Mouse (Mus musculus) heart, postnatal 10 days (tissue): Measurements from ENCODE around the gene Afap1l2. TPM values are rescaled to one million over a fixed set of nuclear protein-coding genes. Genes with fewer than 3 reads are reported as not detected.

ENCODE experiments used
- DNase-seq, 2 experiments: peaks; one replicate each; pipeline ENCODE4 v3.0.0; 2021
- intact Hi-C: fragments of 180-260 bp; cut with DNase I; formaldehyde crosslinking; loops from one replicate; pipeline ENCODE4 v1.15.1; 2025
- total RNA-seq, 2 experiments: library from RNA; stranded (reverse); gene quantifications; 2 replicates each; pipeline ENCODE4 v1.2.3; 2021

Afap1l2 gene
- total RNA-seq, 2 experiments from 2014 or later, result 11.0 to 13.4 TPM

GRCm38 (mm10) chr19:56905395-56905794 lies 102.6 kb downstream of the Afap1l2 start:
- intact Hi-C loops, result loop anchor here (5.0 kb wide), 2 partner anchors 93 to 483 kb away; no protein-coding TSS in a partner anchor
- DNase-seq, result no peak

DNA sequence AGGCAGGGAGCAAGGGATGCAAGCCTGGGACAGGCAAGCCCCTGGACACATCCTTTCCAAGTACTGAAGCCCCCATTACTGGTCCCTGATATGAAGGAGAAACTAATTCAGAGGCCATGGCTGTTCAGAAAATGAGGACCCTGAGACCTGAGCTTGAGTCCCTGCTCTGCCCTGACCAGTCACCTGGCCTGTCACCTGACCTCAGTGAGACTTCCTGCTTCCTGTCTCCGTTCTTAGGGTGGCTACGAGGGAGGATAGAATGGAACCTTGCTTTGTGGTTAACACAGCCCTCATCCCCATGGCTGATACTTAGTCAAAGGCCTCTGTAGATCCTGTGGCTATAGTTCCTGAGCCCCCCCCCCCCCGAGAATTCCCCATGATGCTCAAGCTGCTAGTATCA lies 103.9 kb downstream of the Afap1l2 start:
- DNase-seq, result no peak
- intact Hi-C loops, result no loop called here

GRCm38 (mm10) chr19:56897654-56898053 lies 110.4 kb downstream of the Afap1l2 start:
- intact Hi-C loops, result no loop called here
- no peak for DNase-seq

GRCm38 (mm10) chr19:56893326-56893725 lies 114.7 kb downstream of the Afap1l2 start:
- DNase-seq, result no peak
- intact Hi-C loops, result no loop called here

GRCm38 (mm10) chr19:56892586-56892985 lies 115.4 kb downstream of the Afap1l2 start:
- DNase-seq, result no peak
- intact Hi-C loops, result no loop called here

DNA sequence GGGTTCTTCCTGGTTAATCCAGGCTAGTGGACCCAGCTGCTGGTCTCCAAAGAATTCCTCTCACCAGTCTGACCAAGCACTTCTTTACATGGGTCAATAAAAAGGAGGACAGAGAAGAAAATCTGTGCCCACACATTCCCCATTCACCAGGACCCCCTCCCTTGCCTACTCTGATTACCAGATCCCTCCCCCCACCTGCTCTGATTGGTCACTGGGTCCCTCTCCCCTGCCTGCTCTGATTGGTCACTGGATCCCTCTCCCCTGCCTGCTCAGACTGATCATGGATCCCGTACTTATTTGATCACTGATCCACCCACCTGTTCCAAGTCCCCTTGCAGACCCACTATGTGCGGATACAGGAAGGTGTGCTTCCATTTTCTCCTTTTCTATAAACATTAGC lies 116.6 kb downstream of the Afap1l2 start:
- intact Hi-C loops, result no loop called here

GRCm38 (mm10) chr19:56888654-56889053 lies 119.4 kb downstream of the Afap1l2 start:
- no peak for DNase-seq
- intact Hi-C loops, result no loop called here

More for the DNA sequence above, 116.6 kb downstream of the Afap1l2 start:
- DNase-seq, result no peak

- intact Hi-C loops, result no loop called here
- no peak for DNase-seq
Measured at GRCm38 (mm10) chr19:56887879-56888278, 120.1 kb downstream of the Afap1l2 start.

DNA sequence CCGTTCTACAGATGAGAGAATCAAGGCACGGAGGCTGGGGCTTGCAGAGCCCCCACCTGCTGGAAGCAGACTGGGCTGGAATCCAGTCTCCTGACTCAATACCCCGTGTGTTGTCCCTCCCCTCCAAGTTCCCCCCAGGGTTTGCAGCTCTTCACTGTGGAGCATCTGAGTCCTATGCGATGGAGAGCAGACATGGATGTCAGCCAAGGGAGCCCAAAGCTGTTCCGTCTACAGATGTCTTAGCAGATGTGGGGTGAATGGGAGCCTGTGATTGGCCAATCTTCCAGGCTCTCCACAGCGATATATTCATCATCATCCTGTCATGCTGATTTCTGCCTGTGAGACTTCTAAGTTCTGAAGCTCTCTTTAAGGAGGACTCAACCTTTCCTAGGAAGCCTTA lies 130.7 kb downstream of the Afap1l2 start:
- no peak for DNase-seq
- intact Hi-C loops, result no loop called here

DNA sequence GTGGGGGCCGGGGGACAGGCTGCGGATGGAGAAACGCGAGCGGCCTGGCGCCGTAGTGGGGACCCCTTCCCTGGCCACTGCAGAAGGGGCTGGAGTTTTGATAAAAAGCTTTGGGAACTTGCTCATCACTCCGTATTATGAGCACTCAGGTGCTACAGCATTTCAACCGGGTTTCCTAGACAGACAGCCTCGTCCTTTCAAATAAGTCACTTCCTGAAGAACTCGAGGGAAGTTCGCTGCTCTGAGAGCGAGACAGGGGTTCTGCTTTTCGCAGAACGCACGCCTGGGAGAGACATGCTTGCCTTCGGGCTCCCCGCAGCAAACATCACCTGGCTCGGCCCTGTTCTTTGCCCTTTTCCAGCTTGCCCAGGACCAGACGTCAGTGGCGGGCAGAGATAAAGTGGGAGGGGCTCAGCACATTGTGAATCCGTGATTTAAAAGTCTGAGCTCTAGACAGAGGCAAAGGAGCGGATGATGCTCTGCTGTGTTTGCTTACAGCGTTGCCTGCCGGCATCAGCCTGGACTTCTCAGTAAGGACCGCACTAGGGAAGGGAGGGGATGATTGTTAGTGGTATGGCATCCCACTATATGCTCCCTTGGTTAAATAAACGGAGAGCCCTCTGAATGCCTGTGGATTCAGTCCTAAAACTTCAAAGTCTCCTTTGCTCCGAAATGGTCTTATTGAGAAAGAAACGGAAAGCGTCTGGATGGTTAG lies 133.3 kb downstream of the Afap1l2 start:
- intact Hi-C loops, result no loop called here
- DNase-seq, result no peak

GRCm38 (mm10) chr19:56873816-56874600 lies 134.0 kb downstream of the Afap1l2 start, which contains the start of gene Vwa2:
Gene Vwa2 (plus strand): TSS chr19:56874249.
- DNase-seq, result no peak
- intact Hi-C loops, result no loop called here

- DNase-seq, result no peak
- intact Hi-C loops, result no loop called here
Measured at GRCm38 (mm10) chr19:56867701-56868100, 140.3 kb downstream of the Afap1l2 start.

Other genes starting within 250 kb of the Afap1l2 start
- gene Ccdc186, start 186.0 kb downstream of the Afap1l2 start, total RNA-seq, result 10 to 100 TPM; 22.2 to 29.6 TPM
- under 1 TPM; 0.07 to 0.10 TPM for gene Tdrd1, start 182.0 kb downstream of the Afap1l2 start, total RNA-seq
- not detected for gene Vwa2, start 134.0 kb downstream of the Afap1l2 start, total RNA-seq